Mouse (Mus musculus): ENCODE data around the gene Cdh15.

The Cdh15 gene

GRCm38 (mm10) chr8:122893451-122893850, 45.7 kb downstream of the Cdh15 start:
- DNase-seq (ENCODE audit: low spot score), result no peak

DNA sequence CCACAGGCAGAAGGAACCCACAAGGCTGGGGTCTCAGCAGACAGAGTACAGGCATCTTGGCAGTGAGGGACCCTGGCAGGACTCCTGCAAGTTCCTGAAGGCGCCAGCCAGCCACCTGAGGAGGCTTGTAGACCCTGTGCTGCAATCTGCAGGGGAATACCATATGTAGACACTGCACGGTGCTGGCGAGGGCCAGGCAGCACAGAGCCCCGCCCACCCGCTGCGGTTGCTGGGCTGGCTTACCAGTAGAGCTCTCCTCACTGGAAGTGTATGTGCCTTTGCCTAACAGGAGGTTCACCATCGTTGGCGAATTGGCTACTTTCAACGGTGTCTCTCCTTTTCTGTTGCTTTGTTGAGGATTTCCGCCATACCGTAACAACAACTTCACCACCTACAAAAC, 48.6 kb downstream of the Cdh15 start:
- DNase-seq (ENCODE audit: low spot score), result no peak

- DNase-seq (ENCODE audit: low spot score), result no peak
Measured at GRCm38 (mm10) chr8:122897200-122897599, 49.4 kb downstream of the Cdh15 start.

DNA sequence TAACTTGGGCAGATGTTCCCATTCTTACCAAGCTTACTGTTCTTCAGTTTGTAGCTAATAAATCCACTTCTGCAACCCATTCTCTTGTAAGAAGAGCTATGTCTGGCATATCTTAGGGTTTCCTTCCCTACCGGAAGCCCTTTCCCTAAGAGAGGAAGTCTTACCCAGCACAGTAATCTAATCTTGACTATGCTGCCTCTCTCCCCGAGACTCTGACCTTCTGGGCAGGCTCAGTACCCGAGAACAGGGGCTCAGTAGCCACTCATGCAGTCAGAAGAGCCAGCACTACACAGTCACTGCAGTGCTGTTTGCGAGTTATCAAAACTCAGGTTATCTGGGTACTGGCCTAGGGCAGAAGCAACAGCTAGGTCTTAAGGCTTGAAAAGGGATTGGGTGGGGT, 50.3 kb downstream of the Cdh15 start:
- no peak for DNase-seq (ENCODE audit: low spot score)

DNA sequence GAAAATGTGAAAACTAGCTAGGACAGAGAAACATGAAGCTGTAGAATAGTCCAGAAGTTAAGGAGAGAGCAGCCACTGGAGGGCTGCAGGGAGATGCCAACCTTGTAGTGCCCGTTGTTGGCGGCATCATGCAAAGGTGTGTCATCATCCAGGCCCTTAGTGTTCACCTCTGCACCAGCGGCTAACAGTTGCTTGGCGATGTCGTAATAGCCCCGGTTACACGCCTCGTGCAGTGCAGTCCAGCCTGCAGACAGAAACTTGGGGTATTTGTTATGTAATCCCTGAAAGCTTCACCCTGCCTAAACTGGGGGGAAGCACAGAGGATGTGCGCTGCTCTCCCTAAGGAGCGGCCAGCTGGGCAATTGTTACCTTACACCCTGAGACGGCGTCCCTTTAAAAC, 50.7 kb downstream of the Cdh15 start:
- no peak for DNase-seq (ENCODE audit: low spot score)

DNA sequence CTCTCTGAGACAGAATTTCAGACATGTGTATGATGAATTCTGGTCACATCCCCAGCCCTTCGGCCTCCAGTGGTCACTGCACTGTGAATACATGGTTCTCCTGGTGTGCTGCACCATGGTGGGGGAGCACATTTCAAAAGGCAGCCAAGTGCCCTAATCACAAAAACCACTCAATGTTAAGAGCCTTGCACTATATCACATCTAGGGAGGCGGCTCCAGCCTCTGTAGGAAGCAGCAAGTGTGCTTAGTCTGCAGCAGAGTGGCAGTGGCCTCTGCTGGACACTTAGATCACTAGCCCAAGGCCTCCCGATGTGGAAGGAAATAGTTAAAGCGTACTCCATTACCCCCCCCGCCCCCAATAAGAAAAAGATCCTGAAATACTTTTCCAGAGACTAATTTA, 51.3 kb downstream of the Cdh15 start:
- DNase-seq (ENCODE audit: low spot score), result no peak

GRCm38 (mm10) chr8:122901476-122901875, 53.7 kb downstream of the Cdh15 start:
- DNase-seq (ENCODE audit: low spot score), result no peak

DNA sequence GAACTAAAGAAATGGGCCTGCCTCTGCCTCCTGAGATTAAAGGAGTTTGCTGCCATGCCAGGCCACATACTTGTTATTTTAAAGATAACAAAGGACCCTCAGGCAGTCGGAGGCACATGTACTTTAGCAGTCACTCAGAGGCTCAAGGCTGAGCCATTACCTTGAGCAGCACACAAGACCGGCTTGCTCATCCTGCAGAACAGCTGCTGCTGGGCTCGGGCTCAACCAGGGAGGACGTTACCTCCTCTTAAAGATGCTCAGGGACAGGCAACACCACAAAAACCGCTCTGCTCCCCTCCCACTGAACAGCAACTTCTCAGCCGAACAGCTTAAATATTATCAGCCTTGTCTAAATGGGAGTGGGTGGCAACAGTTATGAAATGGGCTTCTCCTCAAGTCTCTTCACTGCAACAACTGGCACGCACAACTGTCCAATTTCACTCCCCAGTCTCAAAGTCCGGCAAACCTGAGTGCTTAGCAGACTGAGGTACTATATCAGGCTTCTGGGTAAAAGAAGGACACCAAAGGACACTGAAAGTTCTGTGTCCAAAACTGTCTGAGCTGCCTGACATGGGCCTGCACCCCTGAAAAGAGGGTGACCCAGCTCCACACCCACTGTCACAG, 54.2 kb downstream of the Cdh15 start:
- DNase-seq (ENCODE audit: low spot score), result no peak

GRCm38 (mm10) chr8:122902581-122902980, 54.8 kb downstream of the Cdh15 start:
- DNase-seq (ENCODE audit: low spot score), result no peak

DNA sequence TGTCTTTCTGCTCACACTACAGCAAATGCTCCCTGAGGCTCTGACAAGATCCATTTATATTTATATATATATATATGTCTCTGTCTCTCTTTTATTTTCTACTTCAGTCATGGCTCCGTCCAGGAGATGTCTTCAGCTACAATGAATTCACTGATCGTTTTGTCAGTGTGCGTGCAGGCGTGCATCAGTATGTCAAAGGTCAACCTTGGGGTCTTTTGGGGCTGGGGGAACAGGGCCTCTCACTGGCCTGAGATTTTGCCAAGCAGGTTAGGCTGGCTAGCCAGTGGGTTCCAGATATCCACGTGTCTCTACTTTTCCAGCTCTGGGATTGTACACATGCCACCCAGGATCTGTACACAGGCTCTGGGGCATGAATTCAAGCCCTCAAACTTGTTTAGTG, 55.2 kb downstream of the Cdh15 start:
- DNase-seq (ENCODE audit: low spot score), result no peak

DNA sequence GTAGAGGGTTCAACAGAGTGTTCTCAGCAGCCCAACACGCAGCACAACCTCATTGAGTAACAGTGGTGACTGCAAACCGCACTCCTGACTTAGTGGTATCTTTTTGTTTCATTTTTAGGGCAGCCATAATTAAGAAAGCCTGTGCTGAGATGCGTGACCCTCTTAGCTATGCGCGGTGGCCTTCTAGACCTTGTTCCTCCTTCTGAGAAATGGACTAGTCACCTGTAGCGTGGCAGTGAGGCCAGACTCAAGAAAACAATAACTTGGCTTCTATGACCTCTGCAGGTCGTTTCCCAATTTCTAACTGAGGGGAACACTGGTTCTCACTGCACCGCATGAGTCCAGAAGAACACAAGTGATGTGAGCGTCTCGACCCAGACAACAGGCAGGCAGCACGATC, 56.7 kb downstream of the Cdh15 start:
- no peak for DNase-seq (ENCODE audit: low spot score)

- peak; percentile 35 for DNase-seq (ENCODE audit: low spot score)
Measured at GRCm38 (mm10) chr8:122905346-122905745, 57.6 kb downstream of the Cdh15 start.

- DNase-seq (ENCODE audit: low spot score), result peak; percentile 95
Measured at GRCm38 (mm10) chr8:122906463-122907021, 58.8 kb downstream of the Cdh15 start.

- no peak for DNase-seq (ENCODE audit: low spot score)
Measured at GRCm38 (mm10) chr8:122912150-122912549, 64.4 kb downstream of the Cdh15 start.

- DNase-seq (ENCODE audit: low spot score), result no peak
Measured at GRCm38 (mm10) chr8:122912871-122913270, 65.1 kb downstream of the Cdh15 start.

DNA sequence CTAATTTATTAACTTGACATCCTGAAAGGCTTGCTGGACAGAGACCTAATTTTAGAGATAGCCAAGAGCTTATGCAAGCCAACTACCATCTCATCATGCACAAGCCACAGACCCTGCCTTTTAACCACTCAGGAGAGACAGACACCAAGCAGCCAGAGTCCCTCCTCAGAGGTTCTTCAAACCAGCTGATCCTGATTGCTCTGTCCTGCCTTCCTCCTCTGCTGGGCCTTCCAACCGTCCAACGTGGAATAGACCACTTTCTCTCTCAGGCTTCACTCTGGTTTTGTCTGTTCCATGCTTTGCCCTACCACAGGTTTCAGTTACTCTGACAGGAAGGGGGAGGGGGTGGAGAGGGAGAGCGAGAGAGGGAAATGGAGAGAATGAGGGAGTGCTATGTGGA, 69.0 kb downstream of the Cdh15 start:
- DNase-seq (ENCODE audit: low spot score), result no peak

All from lung, postnatal 25 days (tissue).